Mouse (Mus musculus) neural tube, embryonic 11.5 days (tissue): ENCODE measurements around the gene Ogn. TPM values are rescaled to one million over a fixed set of nuclear protein-coding genes. Genes with fewer than 3 reads are reported as not detected.

ENCODE experiments used
- ATAC-seq: fragments of 200-750 bp; cut with Nextera tagmentation; 2 replicates; pipeline ENCODE4 v1.8.0; 2017; ENCODE audit warnings: moderate number of reproducible peaks, mild to moderate bottlenecking, moderate TSS enrichment, moderate library complexity; ENCODE audit not compliant: insufficient read depth, low FRiP score, low TSS enrichment
- DNase-seq: peaks from one replicate; pipeline ENCODE4 v3.0.0-alpha.2; 2015; ENCODE audit warnings: low spot score
- H3K27ac ChIP-seq: fragments of 300-500 bp; sonication (generic); 2 replicates; pipeline ENCODE4 v1.5.1; 2014; ENCODE audit warnings: low read depth, mild to moderate bottlenecking, low read length
- H3K27me3 ChIP-seq: fragments of 300-500 bp; sonication (generic); 2 replicates; pipeline ENCODE4 v1.6.1; 2014; ENCODE audit warnings: mild to moderate bottlenecking, low read length, mixed read lengths; ENCODE audit not compliant: control insufficient read depth, insufficient read depth
- H3K36me3 ChIP-seq: fragments of 300-500 bp; sonication (generic); 2 replicates; pipeline ENCODE4 v1.6.1; 2014; ENCODE audit warnings: mild to moderate bottlenecking, low read length, moderate library complexity, mixed read lengths; ENCODE audit not compliant: control insufficient read depth, insufficient read depth
- H3K4me1 ChIP-seq: fragments of 300-500 bp; sonication (generic); 2 replicates; pipeline ENCODE4 v1.6.1; 2014; ENCODE audit warnings: low read length, mixed read lengths; ENCODE audit not compliant: control insufficient read depth, insufficient read depth
- H3K4me2 ChIP-seq: fragments of 300-500 bp; sonication (generic); 2 replicates; pipeline ENCODE4 v1.6.1; 2014; ENCODE audit warnings: low read depth, mild to moderate bottlenecking, moderate library complexity
- H3K4me3 ChIP-seq: fragments of 300-500 bp; sonication (generic); 2 replicates; pipeline ENCODE4 v1.5.1; 2014; ENCODE audit warnings: low read depth, low read length
- H3K9ac ChIP-seq: fragments of 300-500 bp; sonication (generic); 2 replicates; pipeline ENCODE4 v1.6.1; 2014; ENCODE audit warnings: mild to moderate bottlenecking, low read length
- H3K9me3 ChIP-seq: fragments of 300-500 bp; sonication (generic); 2 replicates; pipeline ENCODE4 v1.6.1; 2016; ENCODE audit warnings: low read length; ENCODE audit not compliant: control insufficient read depth
- WGBS: fragments of 180-500 bp; shearing (Covaris S2); extraction: QIAGEN DNeasy Blood & Tissue Kit; methylation state at CpG from one replicate; pipeline ENCODE4 v1.1.7; 2014; 5-methylcytosine and 5-hydroxymethylcytosine counted together
- polyA plus RNA-seq: library from polyadenylated mRNA; unstranded; fragments of >200 nt; fragmentation: Nextera tagmentation; extraction: Ambion mirVana; gene quantifications from 2 replicates; pipeline ENCODE4 v1.2.1, GENCODE M21; 2014

Gene Ogn
- 2.3 and 3.9 TPM in 2 replicates for polyA plus RNA-seq

GRCm38 (mm10) chr13:49607714-49608113 is at the start of gene Ogn:
TSS of gene Ogn (plus strand) at chr13:49608046.
- no peak within 1 kb of the TSS for H3K27ac ChIP-seq
- WGBS: 86% methylated on average over 4 of the region's 4 CpGs
- no peak for ATAC-seq

GRCm38 (mm10) chr13:49559185-49559584 is 48.7 kb upstream of the Ogn start:
- Histone ChIP-seq H3K4me3 (no peak overlapping the region), H3K9ac (no peak overlapping the region), H3K27me3 (no peaks in the 10 kb centered on the region), H3K9me3 (no peaks in the 10 kb centered on the region), H3K36me3 (no peaks in the 10 kb centered on the region), H3K27ac (no peak overlapping the region), H3K4me1 (no peaks in the 10 kb centered on the region), H3K4me2 (no peak overlapping the region)
- WGBS: 41% methylated on average over 2 of the region's 2 CpGs
- ATAC-seq (no peak), DNase-seq (no peak)

More at GRCm38 (mm10) chr13:49607714-49608113, at the start of gene Ogn:
- peak; percentile 11 for DNase-seq
- Histone ChIP-seq H3K36me3 (no peaks in the 10 kb centered on the region), H3K4me2 (no peak within 1 kb of the TSS), H3K9me3 (no peaks in the 10 kb centered on the region), H3K4me1 (no peaks in the 10 kb centered on the region), H3K9ac (no peak within 1 kb of the TSS), H3K27me3 (no peaks in the 10 kb centered on the region), H3K4me3 (no peak within 1 kb of the TSS)

DNA sequence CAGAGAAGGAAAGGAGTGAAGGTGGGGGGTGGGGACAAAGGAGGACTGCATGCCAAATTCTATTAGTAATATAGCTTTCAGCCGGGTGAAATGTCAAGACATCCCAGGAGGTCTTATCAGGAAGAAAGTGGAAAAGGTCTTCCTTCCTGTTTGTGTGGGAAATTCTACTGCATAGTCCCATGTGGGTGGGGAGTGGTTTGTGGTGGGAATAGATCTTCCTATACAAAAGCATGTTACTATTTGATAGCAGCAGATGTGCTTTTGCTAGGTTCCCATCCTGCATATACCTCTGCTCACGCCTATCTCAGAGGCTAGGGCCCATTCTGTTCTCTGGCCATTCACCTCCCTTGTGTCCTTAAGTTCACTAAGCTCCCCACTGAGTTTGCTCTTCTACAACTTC is 47.0 kb upstream of the Ogn start:
- Histone ChIP-seq H3K27ac (no peak overlapping the region), H3K4me2 (no peak overlapping the region), H3K9me3 (no peaks in the 10 kb centered on the region), H3K4me1 (no peaks in the 10 kb centered on the region), H3K36me3 (no peaks in the 10 kb centered on the region), H3K9ac (no peak overlapping the region), H3K27me3 (no peaks in the 10 kb centered on the region), H3K4me3 (no peak overlapping the region)
- WGBS: 68% methylated on average over 2 of the region's 2 CpGs
- DNase-seq (no peak), ATAC-seq (no peak)

DNA sequence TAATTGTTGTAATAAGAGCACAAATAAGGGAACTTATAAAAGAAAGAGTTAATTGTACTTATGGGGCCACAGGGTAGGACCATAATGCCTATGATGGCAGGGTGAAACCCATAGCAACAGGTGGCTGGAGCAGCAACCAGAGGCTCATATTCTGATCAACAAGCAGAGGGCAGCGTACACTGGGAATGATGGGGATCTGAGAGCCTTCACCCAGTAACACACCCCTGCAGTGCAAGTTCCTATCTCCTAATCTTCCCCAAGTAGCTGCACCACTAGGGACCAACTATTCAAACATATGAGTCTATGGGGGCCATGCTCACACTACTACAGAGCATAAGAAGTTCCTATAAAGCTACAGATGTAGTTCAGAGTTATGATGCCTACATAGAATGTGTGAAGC is 43.5 kb upstream of the Ogn start:
- no peak overlapping the region for H3K9ac ChIP-seq
- no peaks in the 10 kb centered on the region for H3K27me3 ChIP-seq
- H3K4me2 ChIP-seq: no peak overlapping the region
- no peaks in the 10 kb centered on the region for H3K9me3 ChIP-seq
- ATAC-seq (no peak), DNase-seq (no peak)
- H3K36me3 ChIP-seq: no peaks in the 10 kb centered on the region
- 89% methylated on average over 1 of the region's 1 CpGs for WGBS
- no peak overlapping the region for H3K4me3 ChIP-seq
- H3K4me1 ChIP-seq: no peaks in the 10 kb centered on the region
- no peak overlapping the region for H3K27ac ChIP-seq

GRCm38 (mm10) chr13:49570371-49570770 is 37.5 kb upstream of the Ogn start:
- WGBS: 71% methylated on average over 3 of the region's 3 CpGs
- no peaks in the 10 kb centered on the region for H3K27me3 ChIP-seq

GRCm38 (mm10) chr13:49571418-49571817 is 36.4 kb upstream of the Ogn start:
- Histone ChIP-seq H3K27ac (no peak overlapping the region), H3K9me3 (no peaks in the 10 kb centered on the region), H3K9ac (no peak overlapping the region), H3K27me3 (no peaks in the 10 kb centered on the region), H3K4me1 (no peaks in the 10 kb centered on the region), H3K4me3 (no peak overlapping the region), H3K4me2 (no peak overlapping the region), H3K36me3 (no peaks in the 10 kb centered on the region)
- 88% methylated on average over 2 of the region's 2 CpGs for WGBS
- no peak for ATAC-seq
- DNase-seq: no peak

More at GRCm38 (mm10) chr13:49570371-49570770, 37.5 kb upstream of the Ogn start:
- Histone ChIP-seq H3K9me3 (no peaks in the 10 kb centered on the region), H3K4me2 (no peak overlapping the region), H3K4me1 (no peaks in the 10 kb centered on the region), H3K36me3 (no peaks in the 10 kb centered on the region), H3K27ac (no peak overlapping the region), H3K4me3 (no peak overlapping the region), H3K9ac (no peak overlapping the region)
- ATAC-seq: no peak
- no peak for DNase-seq

GRCm38 (mm10) chr13:49581541-49582530 is 26.0 kb upstream of the Ogn start, which contains the start of gene Omd:
TSS of gene Omd (plus strand) at chr13:49582462.
- Histone ChIP-seq H3K4me2 (no peak within 1 kb of the TSS), H3K9me3 (no peaks in the 10 kb centered on the region), H3K4me1 (no peaks in the 10 kb centered on the region), H3K27ac (no peak within 1 kb of the TSS), H3K4me3 (no peak within 1 kb of the TSS), H3K9ac (no peak within 1 kb of the TSS), H3K36me3 (no peaks in the 10 kb centered on the region), H3K27me3 (no peaks in the 10 kb centered on the region)
- 70% methylated on average over 8 of the region's 8 CpGs for WGBS
- DNase-seq (no peak), ATAC-seq (no peak)

- ATAC-seq: no peak
Observed at GRCm38 (mm10) chr13:49583859-49584258, 24.0 kb upstream of the Ogn start.

More at GRCm38 (mm10) chr13:49583859-49584258, 24.0 kb upstream of the Ogn start:
- Histone ChIP-seq H3K4me2 (no peak overlapping the region), H3K36me3 (no peaks in the 10 kb centered on the region), H3K9me3 (no peaks in the 10 kb centered on the region), H3K9ac (no peak overlapping the region), H3K4me1 (no peaks in the 10 kb centered on the region), H3K27ac (no peak overlapping the region), H3K27me3 (no peaks in the 10 kb centered on the region), H3K4me3 (no peak overlapping the region)
- DNase-seq: no peak
